Mouse (Mus musculus) skeletal muscle tissue, adult 2 months (tissue): ENCODE results near the gene Nudt4.
"Not testable (repeated sequence)": the region's sequence is repeated elsewhere in the genome, so short reads cannot be mapped to it uniquely, and the experiment has no call there.

Source experiments
- DNase-seq: peaks from one replicate; pipeline ENCODE4 v3.0.0-alpha.2; 2012; ENCODE audit warnings: low read depth, low spot score

Gene Nudt4

DNA sequence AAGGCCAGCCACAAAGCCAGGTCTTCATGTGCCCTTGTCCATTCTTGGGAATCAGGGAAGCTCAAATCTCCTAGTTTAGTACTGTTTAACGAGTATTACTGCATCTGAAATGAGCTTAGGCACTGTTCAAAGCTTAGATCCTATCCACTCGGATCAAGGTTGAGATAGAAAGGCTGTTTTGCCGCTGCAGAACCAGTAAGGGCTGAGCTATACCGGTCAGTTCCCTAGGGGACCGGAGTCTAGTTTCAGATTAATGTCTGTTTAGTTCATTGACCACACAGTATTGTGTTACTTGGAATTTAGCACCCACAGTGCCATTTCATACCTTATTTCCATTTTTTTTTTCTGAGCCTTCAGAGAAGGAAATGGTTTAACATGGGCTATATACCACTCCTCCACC lies 3.6 kb upstream of the Nudt4 start:
- no peak for DNase-seq

DNA sequence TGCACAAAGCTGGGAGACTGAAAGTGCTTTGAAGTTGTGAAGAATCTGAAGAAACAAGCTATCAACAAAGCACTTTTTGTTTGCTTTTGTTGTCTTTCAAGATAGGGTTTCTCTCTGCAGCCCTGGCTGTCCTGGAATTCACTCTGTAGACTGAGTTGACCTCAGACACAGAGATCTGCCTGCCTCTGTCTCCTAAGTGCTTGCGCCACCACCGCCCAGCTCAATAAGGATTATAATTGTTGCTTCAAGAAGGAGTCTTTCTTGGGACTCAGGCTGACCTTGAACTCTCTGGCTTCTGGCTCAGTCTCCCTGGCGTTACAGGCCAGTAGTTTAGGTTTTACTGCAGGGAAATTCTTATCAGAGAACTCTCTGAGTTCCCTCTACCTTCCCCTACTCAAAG lies 2.8 kb upstream of the Nudt4 start:
- DNase-seq: no peak

DNA sequence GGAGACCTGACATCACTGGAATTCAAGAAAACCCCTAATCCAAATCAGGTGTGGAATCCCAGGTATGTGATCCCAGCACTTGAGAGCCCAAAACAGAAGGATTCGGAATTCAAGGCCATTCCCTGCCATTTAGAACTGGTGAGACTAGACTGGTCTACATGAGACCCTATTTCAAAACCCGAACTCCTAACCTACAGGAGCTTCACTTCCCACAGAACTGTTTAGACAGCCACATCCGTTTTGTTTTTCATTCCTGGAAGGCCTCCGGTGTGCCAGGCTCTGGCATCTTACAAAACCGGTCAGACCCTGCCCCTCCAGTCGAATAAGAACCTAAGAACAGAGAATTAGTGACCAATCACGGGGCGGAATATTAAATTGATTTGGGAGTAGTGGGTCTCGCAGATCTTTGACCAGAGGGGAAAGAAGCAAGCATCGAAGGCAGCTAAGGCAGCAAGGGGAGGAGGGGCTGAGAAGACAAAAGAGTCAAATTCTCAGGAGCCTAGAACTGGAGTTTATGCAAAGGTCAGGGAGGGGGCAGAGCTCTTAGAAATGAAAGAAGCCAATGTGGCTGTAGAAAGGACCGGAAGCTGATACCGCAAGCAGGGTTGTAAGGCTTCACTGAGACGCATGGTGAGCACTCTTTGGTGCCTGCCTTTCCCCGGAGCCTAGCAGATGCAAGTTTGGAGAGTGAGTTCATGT lies 1.4 kb upstream of the Nudt4 start:
- DNase-seq: no peak

DNA sequence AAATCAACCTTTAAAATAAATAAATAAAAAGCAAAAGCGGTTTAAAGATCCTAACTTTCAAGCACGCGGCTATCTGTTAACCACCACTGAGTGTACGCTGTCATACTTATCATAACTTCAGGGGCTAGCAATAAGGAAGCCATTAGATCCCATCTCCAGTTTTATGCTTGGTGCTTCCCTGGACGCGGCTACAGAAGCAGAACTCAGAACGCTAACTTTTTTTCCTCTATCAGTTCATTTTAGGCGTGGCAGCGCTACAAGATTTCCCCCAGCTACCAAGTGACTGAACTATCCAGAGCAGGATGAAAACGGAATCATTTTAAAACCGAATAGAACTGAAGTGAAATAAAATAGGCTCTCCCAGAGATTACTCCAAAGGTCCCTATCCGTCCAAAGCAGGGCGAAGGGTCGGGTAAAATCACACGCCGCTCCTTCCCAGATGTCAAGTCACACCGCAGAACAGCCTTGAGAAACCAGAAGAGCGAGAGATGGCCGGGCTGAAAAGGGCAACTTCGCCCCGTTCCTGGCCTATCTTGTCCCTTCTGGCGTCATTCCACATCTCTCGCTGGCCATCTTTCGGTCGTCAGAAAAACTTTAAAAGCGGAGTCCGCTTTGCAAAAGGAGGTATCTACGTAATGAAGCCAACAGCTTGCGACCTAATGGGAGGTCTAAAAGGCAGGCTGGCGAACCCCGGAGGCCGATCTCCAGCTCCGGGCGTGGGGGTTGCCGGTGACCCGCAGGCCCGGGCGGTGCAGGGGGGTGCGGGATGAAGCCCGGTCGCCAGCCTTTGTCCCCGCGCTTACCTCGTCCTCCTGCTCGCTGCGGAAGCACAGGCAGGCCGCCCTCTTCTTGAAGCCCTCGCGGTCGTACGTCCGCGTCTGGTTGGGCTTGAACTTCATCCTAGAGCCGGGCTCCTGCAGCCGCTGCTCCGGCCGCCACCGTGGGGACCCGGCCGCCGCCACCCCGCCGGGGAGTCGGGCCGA lies 796 bp downstream of the Nudt4 start:
- DNase-seq: peak; percentile 49

DNA sequence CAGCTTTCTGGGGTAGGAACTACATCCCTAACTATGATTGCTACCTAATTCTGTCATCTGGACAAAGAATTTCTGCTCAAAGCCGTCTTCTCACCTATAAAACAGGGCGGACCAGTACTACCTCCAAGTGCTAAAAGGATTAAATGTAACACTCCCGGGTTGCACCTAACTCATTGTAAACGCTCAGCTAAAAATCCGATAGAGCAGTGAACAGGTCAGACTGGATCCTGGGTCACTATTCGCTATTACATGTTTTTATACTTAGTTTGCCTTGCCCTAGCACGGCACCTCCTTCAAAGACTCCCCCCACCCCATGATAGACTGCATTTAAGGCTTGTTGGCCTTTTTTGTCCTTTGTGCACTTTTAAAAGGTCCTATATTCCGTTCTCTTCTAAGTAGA lies 1.6 kb downstream of the Nudt4 start:
- DNase-seq: no peak

DNA sequence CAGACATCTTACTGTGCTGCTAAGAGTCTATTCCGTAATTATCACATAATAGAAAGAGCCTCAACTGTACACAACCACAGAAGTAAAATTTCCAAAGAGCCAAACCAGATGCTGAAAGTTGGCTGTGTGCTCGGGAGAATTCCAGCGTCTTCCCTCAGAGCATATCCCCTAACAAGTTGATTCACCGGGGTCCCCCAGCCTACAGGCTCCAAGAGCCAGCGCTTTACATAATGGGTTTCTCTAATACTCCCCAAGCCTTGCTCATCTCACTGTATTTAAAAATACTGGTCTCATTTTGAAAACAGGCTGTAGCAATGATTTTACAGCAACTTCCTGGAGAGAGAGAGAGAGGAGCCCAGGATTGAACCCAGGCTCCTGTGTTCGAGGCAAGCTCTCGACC lies 2.3 kb downstream of the Nudt4 start:
- DNase-seq: no peak

DNA sequence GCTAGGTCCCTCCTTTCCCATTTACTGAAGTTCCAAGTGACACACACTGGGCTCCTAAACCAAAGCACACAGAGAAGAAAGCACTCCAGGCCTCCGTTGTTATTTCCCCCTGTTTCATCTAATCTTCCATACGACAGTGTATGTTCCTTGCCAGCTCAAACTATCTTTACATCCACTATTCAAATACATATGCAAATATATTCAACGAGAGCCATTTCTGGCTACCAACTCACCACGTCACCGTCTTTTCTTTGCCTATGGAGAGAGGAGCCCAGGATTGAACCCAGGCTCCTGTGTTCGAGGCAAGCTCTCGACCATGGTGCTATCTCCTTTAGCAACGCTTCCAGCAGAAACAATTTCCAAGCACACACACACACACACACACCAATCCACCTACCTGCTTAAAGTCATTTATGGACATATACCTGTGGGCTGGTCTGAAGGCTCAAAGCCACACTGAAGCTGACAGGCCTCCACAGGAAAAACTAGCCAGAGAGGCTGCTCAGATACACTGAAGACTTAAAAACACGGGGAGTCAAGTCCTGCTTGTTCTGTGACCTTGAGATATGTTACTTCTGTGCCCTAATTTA lies 3.5 kb downstream of the Nudt4 start:
- DNase-seq: no peak

DNA sequence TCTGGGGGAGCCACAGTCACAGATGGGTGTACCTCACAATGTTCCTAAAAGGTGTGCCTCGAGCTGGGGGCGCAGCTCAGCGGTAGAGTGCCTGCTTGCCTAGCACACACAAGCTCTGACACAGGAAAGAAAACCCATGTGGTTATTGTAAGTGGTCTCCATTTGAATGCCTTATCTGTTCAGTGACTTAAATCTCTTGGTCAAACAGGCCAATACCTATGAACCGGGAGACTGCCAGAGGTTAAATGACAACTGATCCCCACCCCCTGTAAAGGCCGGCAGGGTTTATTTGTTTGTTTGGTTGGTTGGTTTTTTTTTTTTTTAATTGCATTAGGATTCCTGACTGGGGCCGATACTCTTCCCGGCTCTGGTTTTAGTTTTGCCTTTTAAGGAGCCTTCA lies 4.5 kb downstream of the Nudt4 start:
- DNase-seq: no peak

DNA sequence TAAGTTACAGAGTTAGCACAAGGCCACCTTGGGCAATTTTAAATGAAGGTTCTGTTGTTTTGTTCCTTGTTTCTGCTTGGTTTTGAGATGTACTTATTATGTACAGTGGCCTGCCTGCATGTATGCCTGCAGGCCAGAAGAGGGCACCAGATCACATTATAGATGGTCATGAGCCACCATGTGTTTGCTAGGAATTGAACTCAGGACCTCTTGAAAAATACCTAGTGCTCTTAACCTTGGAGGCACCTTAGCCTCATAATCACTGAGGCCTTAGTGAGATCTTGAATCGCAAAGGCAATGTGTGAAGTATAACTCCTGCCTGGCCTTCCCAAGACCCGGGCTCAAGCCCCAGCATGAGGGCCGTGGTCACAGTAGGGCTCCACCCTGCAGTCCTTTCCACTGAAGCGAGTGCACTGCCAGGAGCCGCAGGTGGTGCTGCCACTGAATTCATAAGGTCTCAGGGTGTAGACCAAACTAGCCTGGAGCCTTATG lies 6.6 kb downstream of the Nudt4 start:
- no peak for DNase-seq

DNA sequence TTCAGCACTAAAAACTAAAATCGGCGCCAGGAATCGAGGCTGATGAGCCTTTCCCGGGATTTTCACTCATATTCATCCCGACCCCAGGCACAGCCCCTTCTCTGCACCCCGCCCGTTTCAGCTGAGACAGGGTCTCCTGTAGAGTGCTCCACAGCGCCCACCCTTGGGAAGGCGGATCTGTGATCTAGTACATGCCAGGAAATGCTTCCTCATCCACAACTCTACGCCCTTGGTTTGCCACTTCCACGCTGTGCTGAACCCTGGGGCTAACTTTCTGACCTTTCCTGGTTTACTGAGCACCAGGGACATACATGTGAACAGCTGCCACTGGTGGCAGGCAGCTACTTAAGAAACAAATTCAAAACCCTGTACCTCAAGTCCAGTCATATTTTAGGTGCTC lies 8.1 kb downstream of the Nudt4 start:
- no peak for DNase-seq

DNA sequence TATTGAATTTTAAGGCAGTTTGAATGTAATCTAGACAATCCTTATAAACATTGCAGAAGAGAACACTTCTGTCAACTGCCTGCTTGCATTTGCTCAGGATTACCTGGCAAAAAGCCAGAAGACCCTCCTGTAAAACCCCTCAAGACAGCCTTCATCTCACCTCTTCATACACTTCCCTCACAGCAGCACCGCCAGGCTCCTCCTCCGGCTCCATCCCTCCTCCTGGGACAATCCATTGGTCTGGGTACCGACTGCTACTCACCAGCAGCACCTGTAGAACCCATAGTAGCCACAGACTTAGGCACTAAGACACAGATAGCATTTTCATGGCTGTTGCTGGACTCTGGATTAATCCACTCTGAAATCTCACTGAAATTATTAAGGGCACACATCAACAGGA lies 11.6 kb downstream of the Nudt4 start:
- no peak for DNase-seq

DNA sequence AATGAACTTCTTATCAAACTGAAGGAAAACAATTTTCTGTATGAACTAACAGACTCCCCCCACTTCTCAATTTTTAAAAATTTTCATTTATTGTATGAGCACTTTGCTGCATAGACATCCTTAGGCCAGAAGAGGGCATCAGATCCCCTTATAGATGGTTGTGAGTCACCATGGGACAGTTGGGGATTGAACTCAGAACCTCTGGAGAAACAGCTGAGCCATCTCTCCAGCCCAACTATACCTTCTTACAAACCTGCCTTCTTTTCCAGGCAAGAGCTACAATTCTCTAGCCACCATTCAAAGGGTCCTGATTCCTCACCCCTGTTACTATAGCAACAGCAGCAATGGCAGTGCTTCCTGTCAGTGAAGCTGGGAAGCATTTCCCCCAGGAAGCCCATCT lies 12.2 kb downstream of the Nudt4 start:
- DNase-seq: no peak

DNA sequence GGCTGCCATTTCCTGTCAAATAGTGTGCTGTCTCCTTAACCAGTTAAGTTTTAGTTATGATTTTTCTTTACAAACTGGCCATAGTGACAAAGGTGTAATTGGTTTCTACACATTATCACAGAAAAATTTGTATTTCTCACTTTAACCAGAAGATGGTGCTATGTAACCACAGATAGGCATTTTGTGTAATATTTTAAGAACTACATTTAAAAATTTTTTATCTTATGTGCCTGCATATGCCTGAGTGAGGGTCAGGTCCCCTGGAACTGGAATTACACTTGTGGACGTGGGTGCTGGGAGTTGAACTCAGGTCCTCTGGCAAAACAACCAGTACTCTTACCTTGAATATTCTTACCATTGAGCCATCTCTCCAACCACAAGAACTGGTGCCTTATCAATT lies 13.4 kb downstream of the Nudt4 start:
- no peak for DNase-seq

DNA sequence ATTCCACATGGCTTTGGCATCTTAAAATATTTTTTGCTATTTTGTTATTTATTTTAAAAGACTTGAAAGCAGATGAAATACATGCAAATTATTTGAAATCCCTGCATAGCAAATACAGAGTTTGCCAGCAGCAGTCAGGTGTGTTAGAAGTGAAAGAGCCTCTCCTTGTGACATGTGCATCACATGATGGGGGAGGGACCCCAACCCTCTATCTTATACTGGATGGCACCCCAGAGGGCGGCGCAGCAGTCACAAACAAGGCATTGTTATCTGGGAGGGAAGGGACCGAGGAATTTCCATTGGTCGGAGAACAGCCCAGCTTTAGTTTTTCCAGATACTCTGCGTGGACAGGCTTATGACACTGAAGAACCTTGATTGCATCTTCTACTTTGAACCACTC lies 14.9 kb downstream of the Nudt4 start:
- not testable (repeated sequence) for DNase-seq

DNA sequence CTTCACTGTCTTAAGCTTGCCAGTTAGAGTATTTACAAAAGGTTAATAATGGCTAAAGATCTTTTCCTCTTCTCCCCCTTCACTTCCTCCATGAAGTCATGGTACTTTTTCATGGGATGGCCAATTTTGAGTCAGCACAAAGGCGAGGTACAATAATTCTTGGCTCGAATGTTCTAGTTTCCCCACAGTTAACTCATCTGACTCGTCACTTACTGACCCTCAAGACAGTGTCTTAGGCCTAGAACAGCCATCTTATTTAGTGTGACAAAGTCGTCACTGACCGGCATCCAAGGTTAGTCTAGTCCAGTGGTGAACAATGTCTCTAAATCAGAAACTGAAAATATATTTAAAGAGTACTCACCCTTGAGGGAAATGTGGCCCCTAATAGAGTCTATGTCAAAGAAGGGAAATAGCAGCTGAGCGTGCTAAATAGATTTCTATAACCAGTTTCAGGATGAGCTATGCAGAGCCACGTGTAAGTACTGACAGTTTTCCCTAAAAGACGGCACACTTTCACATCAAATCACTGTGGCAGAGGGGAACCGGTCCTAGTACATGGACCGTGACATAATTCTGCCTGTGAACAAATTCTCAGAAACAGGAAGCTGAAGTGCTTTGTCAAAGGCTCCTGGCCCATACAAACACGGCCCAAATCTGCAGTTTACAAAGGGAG lies 15.7 kb downstream of the Nudt4 start:
- DNase-seq: no peak

DNA sequence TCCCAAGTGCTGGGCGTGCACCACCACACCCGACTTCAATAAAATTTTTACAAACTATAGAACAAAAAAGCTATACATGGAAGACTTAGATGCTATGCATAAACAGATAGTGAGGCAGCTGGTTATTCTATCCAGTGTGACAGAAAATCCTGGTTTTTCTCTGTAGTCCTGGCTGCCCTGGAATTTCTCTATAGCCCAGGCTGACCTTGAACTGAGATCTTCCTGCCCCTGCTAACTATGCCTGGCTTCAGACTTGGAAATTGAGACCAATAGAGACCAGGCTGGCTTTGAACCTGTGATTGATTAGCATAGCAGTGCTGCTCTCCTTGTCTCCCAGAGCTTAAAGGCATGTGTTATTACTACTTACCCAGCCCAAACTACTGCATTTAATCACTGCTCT lies 17.8 kb downstream of the Nudt4 start:
- no peak for DNase-seq

DNA sequence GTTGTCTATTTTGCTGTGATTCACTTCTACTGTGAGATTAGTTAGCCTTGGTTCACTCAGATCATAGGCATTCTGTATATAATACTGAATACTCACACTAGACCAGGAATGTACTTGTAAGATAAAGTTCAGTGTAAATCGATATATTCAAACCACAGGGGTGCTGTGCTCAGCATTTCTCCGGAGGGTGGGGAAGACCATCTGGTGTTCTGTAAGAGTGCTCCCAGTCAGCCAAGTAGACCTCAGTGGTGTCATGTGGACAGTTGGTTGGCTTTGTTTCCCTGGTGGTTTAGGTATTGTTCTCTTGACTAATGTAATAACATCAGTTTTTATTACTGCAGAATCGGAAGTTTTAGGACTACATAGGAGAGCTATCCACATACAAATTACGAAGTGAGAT lies 18.9 kb downstream of the Nudt4 start:
- no peak for DNase-seq

DNA sequence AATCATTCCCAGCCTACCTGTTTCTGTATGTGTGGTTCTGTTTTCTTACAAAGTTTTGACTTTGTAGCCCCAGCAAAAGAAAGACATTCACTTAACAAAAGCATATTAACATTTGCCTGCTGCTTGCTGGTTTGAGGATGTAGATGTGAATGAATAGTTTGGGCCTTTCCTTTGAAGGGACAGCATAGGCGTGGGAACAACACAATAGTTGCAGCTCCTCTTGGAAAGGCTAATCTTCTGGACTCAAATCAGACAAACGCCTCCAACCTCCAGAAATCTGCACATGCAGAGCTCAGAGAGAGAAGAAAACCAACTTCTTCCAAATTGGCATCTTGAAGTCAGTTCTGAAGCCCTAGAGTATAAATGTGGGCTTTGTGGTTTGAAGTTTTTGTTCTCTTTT lies 19.3 kb downstream of the Nudt4 start:
- DNase-seq: no peak

DNA sequence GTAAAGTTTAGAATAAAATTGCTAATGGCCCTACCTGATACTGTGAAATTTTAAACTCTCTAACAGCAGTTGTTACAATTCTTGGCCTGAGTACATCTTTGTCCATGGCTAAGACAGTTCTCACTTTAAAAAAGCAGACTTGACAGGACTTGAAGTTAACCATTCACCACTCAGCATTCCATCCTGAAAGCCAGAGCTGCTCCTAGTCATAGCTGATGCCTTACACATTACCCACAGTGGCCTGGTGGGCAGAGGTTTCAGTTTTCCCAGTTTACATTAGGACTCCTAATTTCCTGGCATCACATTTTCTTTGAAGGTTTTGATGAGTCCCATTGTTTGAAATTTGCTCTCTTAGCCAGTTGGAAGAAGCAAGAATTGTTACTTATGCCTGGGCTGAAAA lies 19.9 kb downstream of the Nudt4 start:
- no peak for DNase-seq

DNA sequence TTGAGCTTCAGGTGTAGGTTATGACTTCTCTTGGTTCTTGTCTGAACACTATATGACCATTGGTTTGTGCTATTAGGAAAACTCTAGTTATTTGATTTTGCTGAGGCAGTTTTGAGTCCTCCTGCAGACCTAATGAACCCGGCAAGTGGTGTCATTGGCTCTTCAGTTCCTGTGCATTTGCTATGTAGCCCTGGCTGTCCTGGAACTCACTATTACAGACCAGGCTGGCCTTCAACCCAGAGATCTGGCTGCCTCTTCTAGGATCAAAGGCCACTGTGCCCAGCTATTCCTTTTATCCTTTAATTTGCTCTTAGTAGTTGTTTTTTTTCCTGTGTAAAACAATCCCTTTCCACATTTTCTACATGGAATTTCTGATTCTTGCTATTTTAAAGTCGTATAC lies 20.6 kb downstream of the Nudt4 start:
- DNase-seq: no peak

DNA sequence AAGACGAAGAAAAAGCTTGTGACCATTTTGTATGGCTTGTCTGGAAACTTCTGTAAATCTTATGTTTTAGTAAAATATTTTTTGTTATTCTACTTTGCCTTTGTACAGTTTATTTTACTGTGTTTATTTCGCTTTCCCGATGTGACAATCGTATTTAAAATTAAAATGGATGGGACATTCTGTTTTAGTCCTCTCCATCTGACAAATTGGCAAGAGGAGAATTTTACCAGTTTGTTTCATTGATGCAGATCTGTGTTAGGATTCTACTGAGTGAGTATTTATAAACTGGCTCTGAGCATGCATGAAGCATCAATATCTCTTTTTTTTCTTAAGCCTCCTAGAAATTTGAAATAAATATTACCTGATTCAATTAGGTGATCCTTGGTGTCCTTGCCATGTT lies 21.0 kb downstream of the Nudt4 start:
- no peak for DNase-seq

DNA sequence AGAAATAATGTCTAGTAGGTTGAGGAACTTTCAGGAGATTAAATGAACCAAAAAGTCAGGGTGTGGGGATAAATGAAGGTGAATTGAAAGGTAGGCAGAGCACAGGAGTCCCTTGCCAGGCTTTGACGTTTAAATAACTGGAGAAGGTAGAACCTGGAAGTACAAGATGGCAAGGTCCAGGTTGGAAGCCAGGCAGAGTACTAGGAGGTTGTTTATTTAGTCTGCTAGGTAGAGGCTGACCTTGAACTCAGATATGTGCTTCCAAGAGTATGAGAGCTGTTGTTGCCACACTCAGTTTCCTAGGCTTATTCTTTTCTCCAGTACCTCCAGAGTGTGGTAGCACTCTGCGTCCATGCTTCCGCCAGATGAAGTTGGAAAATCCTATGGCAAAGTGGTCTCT lies 24.1 kb downstream of the Nudt4 start:
- DNase-seq: no peak
